Mouse (Mus musculus) brown adipose tissue, adult 24 weeks (tissue): ENCODE measurements around the gene Fbxo10. TPM values are rescaled to one million over a fixed set of nuclear protein-coding genes. Genes with fewer than 3 reads are reported as not detected.
A peak's percentile ranks its signal among the peaks of the same experiment; 100 is the strongest.
"Not testable (repeated sequence)": the region's sequence is repeated elsewhere in the genome, so short reads cannot be mapped to it uniquely, and the experiment has no call there.

ENCODE experiments used
- H3K27ac ChIP-seq: fragments of 200-500 bp; replicated peaks from 2 replicates; pipeline ENCODE4 v1.5.1; 2012; ENCODE audit warnings: low read depth, mild to moderate bottlenecking, low read length
- H3K4me1 ChIP-seq: fragments of 200-500 bp; 2 replicates; pipeline ENCODE4 v1.6.1; 2012; ENCODE audit warnings: low read length, mixed read lengths; ENCODE audit not compliant: control insufficient read depth, insufficient read depth, insufficient read length
- H3K4me3 ChIP-seq: fragments of 200-500 bp; 2 replicates; pipeline ENCODE4 v1.5.1; 2012; ENCODE audit warnings: low read depth, mild to moderate bottlenecking, low read length, moderate library complexity; ENCODE audit not compliant: insufficient read depth
- polyA plus RNA-seq: library from polyadenylated mRNA; stranded (reverse); fragments of >200 nt; gene quantifications from 2 replicates; pipeline ENCODE4 v1.2.4, GENCODE M21; 2012; ENCODE audit not compliant: missing spikeins, insufficient read depth, insufficient read length

The Fbxo10 gene
- polyA plus RNA-seq = 1.1 TPM in 2 replicates

- no peak within 1 kb of the TSS for H3K27ac ChIP-seq
- H3K4me3 ChIP-seq = peak within 1 kb of the TSS; percentile 61
- no peaks in the 10 kb centered on the region for H3K4me1 ChIP-seq
These were observed at the start of gene Fbxo10 for GRCm38 (mm10) chr4:45084021-45084894. Gene Fbxo10, minus strand, starts transcription at chr4:45084604.

DNA sequence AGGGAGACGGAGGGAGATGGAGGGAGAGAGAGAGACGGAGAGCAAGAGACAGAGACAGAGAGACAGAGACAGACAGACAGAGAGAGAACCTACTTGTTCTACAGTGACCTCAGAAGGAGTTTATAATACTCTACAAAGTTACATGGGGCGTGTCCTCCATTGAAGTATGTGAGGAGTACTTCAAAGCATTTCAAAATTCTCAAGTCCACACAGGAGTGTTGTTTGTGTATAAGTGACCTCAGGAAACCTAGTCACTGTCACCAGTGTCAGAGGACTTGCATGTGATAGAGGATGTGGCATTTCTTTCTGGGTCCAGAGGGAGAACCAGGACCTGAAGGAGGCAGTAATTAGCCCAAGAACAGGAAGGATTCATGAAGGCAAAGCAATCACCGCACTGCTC lies 46.6 kb upstream of the Fbxo10 start:
- no peak overlapping the region for H3K4me3 ChIP-seq

GRCm38 (mm10) chr4:45121311-45121710 lies 36.9 kb upstream of the Fbxo10 start:
- no peaks in the 10 kb centered on the region for H3K4me1 ChIP-seq
- no peak overlapping the region for H3K27ac ChIP-seq
- no peak overlapping the region for H3K4me3 ChIP-seq

More for the DNA sequence above, 46.6 kb upstream of the Fbxo10 start:
- Histone ChIP-seq H3K27ac (no peak overlapping the region), H3K4me1 (peaks cover 2% of the 10 kb centered on the region; the same call in 1 of the 2 replicates)

DNA sequence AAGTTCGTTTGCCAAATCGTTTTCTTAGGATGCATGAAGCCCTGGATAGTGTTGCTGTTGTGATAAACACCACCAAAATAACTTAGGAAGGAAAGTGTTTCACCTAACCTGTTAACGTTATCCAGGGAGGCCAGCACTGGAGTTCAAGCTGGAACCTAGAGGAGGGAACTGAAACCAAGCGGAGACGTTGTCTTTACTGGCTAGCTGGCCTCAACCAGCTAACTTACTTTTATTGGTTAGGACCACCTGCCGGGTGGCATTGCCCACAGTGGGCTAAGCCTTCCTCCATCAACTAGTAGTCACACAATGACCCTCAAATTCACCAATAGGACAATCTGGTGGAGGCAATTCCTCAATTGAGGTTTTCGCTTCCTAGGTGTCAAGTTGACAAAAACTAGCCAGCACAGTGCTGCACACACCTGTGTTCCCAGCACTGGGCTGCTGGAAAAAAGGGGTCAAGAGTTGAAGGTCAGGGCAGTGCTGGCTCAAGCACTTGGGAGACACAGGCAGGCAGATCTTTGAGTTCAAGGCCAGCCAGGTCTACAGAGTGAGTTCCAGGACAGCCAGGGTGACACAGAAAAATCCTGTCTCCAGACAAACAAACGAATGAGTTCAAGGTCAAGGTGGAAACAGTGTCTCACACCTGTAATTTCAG lies 24.2 kb upstream of the Fbxo10 start:
- no peak overlapping the region for H3K4me3 ChIP-seq
- no peak overlapping the region for H3K27ac ChIP-seq
- H3K4me1 ChIP-seq = 0 out of 2 replicates have a peak, but pooled peaks cover 6% of the 10 kb centered on the region

DNA sequence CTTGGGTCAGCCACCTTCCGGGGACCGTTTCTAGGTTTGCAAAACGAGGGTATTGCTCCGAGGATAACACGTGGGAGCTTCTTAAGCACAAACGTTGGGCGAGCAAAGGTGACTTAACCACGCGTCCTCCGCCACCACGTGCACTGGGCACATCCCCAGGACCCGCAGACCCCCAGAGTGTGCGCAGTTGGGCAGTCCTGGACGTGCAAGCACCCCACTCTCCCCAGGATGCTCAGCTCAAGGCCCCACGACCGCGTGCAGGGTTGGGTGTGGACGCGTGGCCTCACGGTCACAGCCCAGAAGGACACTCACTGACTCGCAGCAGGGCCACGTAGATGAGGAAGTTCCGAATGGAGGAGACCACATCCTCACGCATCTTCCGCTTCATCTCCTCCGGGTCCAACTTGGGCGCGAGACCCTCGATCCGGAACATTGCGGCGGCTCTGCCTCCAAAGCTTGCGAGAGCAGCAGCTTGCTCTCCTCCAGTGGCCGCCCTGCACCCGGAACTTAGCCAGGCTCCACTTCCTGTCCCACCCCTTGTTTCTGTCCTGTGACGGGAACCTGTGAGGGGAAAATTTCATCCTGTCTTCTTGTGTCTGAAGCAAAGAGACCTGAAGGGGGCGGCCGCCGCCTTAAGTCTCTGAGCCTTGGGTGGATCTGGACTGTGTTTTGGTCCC lies 23.3 kb upstream of the Fbxo10 start, which contains the start of gene Tomm5:
Gene Tomm5, minus strand, starts transcription at position 514 of the 677 bp plus-strand sequence.
- Histone ChIP-seq H3K4me3 (peak within 1 kb of the TSS; percentile 98), H3K4me1 (0 out of 2 replicates have a peak, but pooled peaks cover 6% of the 10 kb centered on the region), H3K27ac (peak within 1 kb of the TSS; percentile 85)

- Histone ChIP-seq H3K4me3 (peak overlapping the region; percentile 98), H3K27ac (peak overlapping the region; percentile 85), H3K4me1 (0 out of 2 replicates have a peak, but pooled peaks cover 6% of the 10 kb centered on the region)
These were observed 22.7 kb upstream of the Fbxo10 start for GRCm38 (mm10) chr4:45107066-45107465.

GRCm38 (mm10) chr4:45106409-45106808 lies 22.0 kb upstream of the Fbxo10 start:
- Histone ChIP-seq H3K27ac (no peak overlapping the region), H3K4me1 (0 out of 2 replicates have a peak, but pooled peaks cover 6% of the 10 kb centered on the region), H3K4me3 (peak overlapping the region; percentile 98)

GRCm38 (mm10) chr4:45097198-45097872 lies 12.9 kb upstream of the Fbxo10 start:
- Histone ChIP-seq H3K27ac (no peak overlapping the region), H3K4me1 (no peaks in the 10 kb centered on the region), H3K4me3 (no peak overlapping the region)

- Histone ChIP-seq H3K4me1 (no peaks in the 10 kb centered on the region), H3K4me3 (peak overlapping the region; percentile 61), H3K27ac (no peak overlapping the region)
These were observed 489 bp upstream of the Fbxo10 start for GRCm38 (mm10) chr4:45084895-45085290.

DNA sequence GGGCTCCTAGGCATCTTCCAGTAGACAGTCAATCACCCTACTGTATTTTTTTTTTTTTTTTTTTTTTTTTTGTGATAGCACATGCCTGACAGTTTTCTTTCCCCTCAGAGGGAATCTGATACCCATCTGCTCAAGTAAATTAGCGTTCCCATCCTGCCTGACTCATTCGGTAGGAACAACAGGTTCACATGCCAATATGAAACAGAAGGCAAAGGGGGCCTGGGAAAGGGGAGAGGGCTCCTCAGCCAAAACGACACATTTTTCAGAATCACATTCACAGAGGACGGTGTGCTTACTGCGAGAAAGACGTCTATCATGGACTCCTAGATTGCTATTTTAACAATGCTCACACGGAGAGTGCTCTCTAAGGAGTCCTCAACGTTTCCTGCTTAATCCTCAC lies 917 bp downstream of the Fbxo10 start:
- no peak overlapping the region for H3K27ac ChIP-seq
- peak overlapping the region; percentile 61 for H3K4me3 ChIP-seq

GRCm38 (mm10) chr4:45082951-45083350 lies 1.5 kb downstream of the Fbxo10 start:
- no peak overlapping the region for H3K27ac ChIP-seq
- H3K4me3 ChIP-seq = peak overlapping the region; percentile 61
- no peaks in the 10 kb centered on the region for H3K4me1 ChIP-seq

More for the DNA sequence above, 917 bp downstream of the Fbxo10 start:
- no peaks in the 10 kb centered on the region for H3K4me1 ChIP-seq

- not testable (repeated sequence) for H3K4me3 ChIP-seq, H3K4me1 ChIP-seq, H3K27ac ChIP-seq
These were observed 3.4 kb downstream of the Fbxo10 start for GRCm38 (mm10) chr4:45081041-45081440.

DNA sequence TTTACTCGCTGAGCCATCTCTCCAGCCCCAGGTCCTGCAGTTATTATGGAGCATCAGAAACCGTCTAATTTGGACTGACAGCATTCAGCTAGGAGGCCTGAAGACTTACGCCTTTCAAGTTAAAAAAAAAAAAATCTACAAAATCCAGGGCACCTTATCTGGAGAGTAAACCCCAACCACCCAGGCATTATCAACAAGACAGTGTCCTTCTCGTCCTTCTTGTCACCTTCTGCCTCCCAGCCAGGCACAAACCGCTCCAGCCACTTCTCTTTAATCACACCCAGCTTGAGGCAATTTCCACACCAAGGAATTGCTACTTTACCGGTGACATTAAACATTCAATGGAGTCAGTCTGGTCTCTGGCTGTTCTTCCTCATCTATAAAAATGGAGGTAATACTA lies 10.9 kb downstream of the Fbxo10 start:
- no peak overlapping the region for H3K27ac ChIP-seq
- no peaks in the 10 kb centered on the region for H3K4me1 ChIP-seq
- H3K4me3 ChIP-seq = no peak overlapping the region

DNA sequence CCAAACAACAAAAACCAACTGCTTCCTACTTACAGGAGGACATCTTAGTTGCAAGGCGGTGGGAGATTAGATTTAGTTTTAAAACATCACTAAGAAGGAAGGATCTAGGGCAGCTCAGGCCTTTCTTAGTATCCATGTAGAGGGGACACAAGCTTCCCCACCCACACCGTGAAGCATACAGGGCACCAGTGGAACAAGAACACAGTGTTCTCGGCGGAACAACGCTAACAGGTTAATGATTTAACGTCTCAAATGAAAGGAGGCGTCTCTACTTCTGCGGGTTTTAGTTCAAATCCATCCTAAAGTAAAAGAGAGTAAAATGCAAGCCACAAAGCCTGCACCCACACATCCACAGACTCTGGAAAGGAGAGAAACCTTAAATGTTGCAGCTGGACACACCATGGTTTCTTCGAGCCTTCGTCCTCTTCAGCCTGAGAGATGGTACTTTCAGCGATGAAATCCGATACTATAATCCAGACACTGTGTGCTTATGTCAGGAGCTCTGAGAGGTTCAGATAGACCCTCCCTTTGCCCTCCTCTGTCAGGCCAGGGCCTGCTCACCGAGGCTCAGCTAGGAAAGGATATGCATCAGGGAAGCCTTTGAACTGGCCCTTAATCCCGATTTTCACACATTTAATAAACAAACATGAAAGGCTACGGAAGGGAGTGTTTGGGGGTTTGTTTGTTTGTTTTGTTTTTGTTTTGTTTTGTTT lies 12.0 kb downstream of the Fbxo10 start:
- Histone ChIP-seq H3K27ac (no peak overlapping the region), H3K4me1 (no peaks in the 10 kb centered on the region), H3K4me3 (no peak overlapping the region)
